Mouse (Mus musculus) midbrain, embryonic 14.5 days (tissue): ENCODE results near the gene Sp3. TPM values are rescaled to one million over a fixed set of nuclear protein-coding genes. Genes with fewer than 3 reads are reported as not detected.
A peak's percentile ranks its signal among the peaks of the same experiment; 100 is the strongest.

Source experiments
- ATAC-seq: fragments of 200-750 bp; cut with Nextera tagmentation; 2 replicates; pipeline ENCODE4 v1.8.0; 2017; ENCODE audit warnings: moderate number of reproducible peaks, moderate library complexity; ENCODE audit not compliant: low FRiP score, low TSS enrichment
- DNase-seq: peaks from one replicate; pipeline ENCODE4 v3.0.0-alpha.2; 2015
- H3K27ac ChIP-seq: fragments of 300-500 bp; sonication (generic); replicated peaks from 2 replicates; pipeline ENCODE4 v1.5.1; 2014; ENCODE audit warnings: mild to moderate bottlenecking, low read depth, low read length, moderate library complexity
- H3K27me3 ChIP-seq: fragments of 300-500 bp; sonication (generic); 2 replicates; pipeline ENCODE4 v1.6.1; 2014; ENCODE audit warnings: low read length, control low read depth, mixed read lengths; ENCODE audit not compliant: control insufficient read depth, insufficient read depth
- H3K36me3 ChIP-seq: fragments of 300-500 bp; sonication (generic); 2 replicates; pipeline ENCODE4 v1.6.1; 2014; ENCODE audit warnings: low read length, control low read depth; ENCODE audit not compliant: control insufficient read depth, insufficient read depth
- H3K4me1 ChIP-seq: fragments of 300-500 bp; sonication (generic); 2 replicates; pipeline ENCODE4 v1.6.1; 2014; ENCODE audit warnings: mild to moderate bottlenecking, antibody characterized with exemption, low read length, control low read depth; ENCODE audit not compliant: control insufficient read depth, insufficient read depth
- H3K4me2 ChIP-seq: fragments of 300-500 bp; sonication (generic); 2 replicates; pipeline ENCODE4 v1.6.1; 2014; ENCODE audit warnings: mild to moderate bottlenecking, low read length, moderate library complexity
- H3K4me3 ChIP-seq: fragments of 300-500 bp; sonication (generic); replicated peaks from 2 replicates; pipeline ENCODE4 v1.5.1; 2014; ENCODE audit warnings: low read depth, low read length
- H3K9ac ChIP-seq: fragments of 300-500 bp; sonication (generic); replicated peaks from 2 replicates; pipeline ENCODE4 v1.6.1; 2014; ENCODE audit warnings: mild to moderate bottlenecking, low read length, moderate library complexity
- H3K9me3 ChIP-seq: fragments of 300-500 bp; sonication (generic); 2 replicates; pipeline ENCODE4 v1.6.1; 2016; ENCODE audit warnings: low read length, control low read depth, mixed read lengths; ENCODE audit not compliant: control insufficient read depth
- WGBS: fragments of 180-500 bp; shearing (Covaris S2); extraction: QIAGEN DNeasy Blood & Tissue Kit; methylation state at CpG from one replicate; pipeline ENCODE4 v1.1.7; 2014; 5-methylcytosine and 5-hydroxymethylcytosine counted together
- polyA plus RNA-seq: library from polyadenylated mRNA; unstranded; fragments of >200 nt; fragmentation: Nextera tagmentation; extraction: Ambion mirVana; gene quantifications from 2 replicates; pipeline ENCODE4 v1.2.1, GENCODE M21; 2014

Gene Sp3
- polyA plus RNA-seq, 1 experiment from 2014 or later: 61.5 TPM

GRCm38 (mm10) chr2:72984806-72985205 is 4.6 kb upstream of the Sp3 start:
- H3K4me1 ChIP-seq: 0 out of 2 replicates have a peak, but pooled peaks cover 4% of the 10 kb centered on the region
- no peak overlapping the region for H3K9ac ChIP-seq
- H3K4me2 ChIP-seq: no peak overlapping the region
- H3K27me3 ChIP-seq: no peaks in the 10 kb centered on the region
- no peaks in the 10 kb centered on the region for H3K36me3 ChIP-seq
- H3K9me3 ChIP-seq: no peaks in the 10 kb centered on the region
- no peak overlapping the region for H3K4me3 ChIP-seq
- WGBS: 71% methylated on average over 4 of the region's 4 CpGs
- no peak for ATAC-seq
- no peak overlapping the region for H3K27ac ChIP-seq
- DNase-seq: no peak

- no peaks in the 10 kb centered on the region for H3K36me3 ChIP-seq
- DNase-seq: no peak
- no peaks in the 10 kb centered on the region for H3K27me3 ChIP-seq
- H3K4me2 ChIP-seq: no peak overlapping the region
- no peak overlapping the region for H3K27ac ChIP-seq
- H3K4me3 ChIP-seq: no peak overlapping the region
- H3K9me3 ChIP-seq: no peaks in the 10 kb centered on the region
- no peak overlapping the region for H3K9ac ChIP-seq
- 0 out of 2 replicates have a peak, but pooled peaks cover 4% of the 10 kb centered on the region for H3K4me1 ChIP-seq
- ATAC-seq: no peak
- WGBS: 94% methylated on average over 3 of the region's 3 CpGs
Observed at GRCm38 (mm10) chr2:72983211-72983610, 3.0 kb upstream of the Sp3 start.

GRCm38 (mm10) chr2:72982110-72982785 is 2.0 kb upstream of the Sp3 start:
- WGBS: 96% methylated on average over 7 of the region's 7 CpGs
- ATAC-seq: no peak
- H3K4me1 ChIP-seq: peaks cover 9% of the 10 kb centered on the region
- H3K9me3 ChIP-seq: no peaks in the 10 kb centered on the region
- no peak overlapping the region for H3K4me2 ChIP-seq
- no peaks in the 10 kb centered on the region for H3K36me3 ChIP-seq
- no peak overlapping the region for H3K27ac ChIP-seq
- DNase-seq: no peak
- no peaks in the 10 kb centered on the region for H3K27me3 ChIP-seq
- no peak overlapping the region for H3K4me3 ChIP-seq
- no peak overlapping the region for H3K9ac ChIP-seq

- H3K4me3 ChIP-seq: peak overlapping the region; percentile 100
- H3K27ac ChIP-seq: peak overlapping the region; percentile 100; the same call in 1 of the 2 replicates
- WGBS: 73% methylated on average over 9 of the region's 9 CpGs
- H3K4me2 ChIP-seq: peak overlapping the region; percentile 62
- H3K36me3 ChIP-seq: no peaks in the 10 kb centered on the region
- no peaks in the 10 kb centered on the region for H3K9me3 ChIP-seq
- H3K27me3 ChIP-seq: no peaks in the 10 kb centered on the region
- no peak for DNase-seq
- peak overlapping the region; percentile 100; the same call in 1 of the 2 replicates for H3K9ac ChIP-seq
- H3K4me1 ChIP-seq: peaks cover 15% of the 10 kb centered on the region
- ATAC-seq: no peak
Observed at GRCm38 (mm10) chr2:72981441-72982109, 1.3 kb upstream of the Sp3 start.

- DNase-seq: no peak
- peak overlapping the region; percentile 100 for H3K4me3 ChIP-seq
- H3K4me1 ChIP-seq: peaks cover 20% of the 10 kb centered on the region
- peak overlapping the region; percentile 100 for H3K27ac ChIP-seq
- H3K4me2 ChIP-seq: peak overlapping the region; percentile 62
- H3K9me3 ChIP-seq: no peaks in the 10 kb centered on the region
- no peak for ATAC-seq
- peak overlapping the region; percentile 100 for H3K9ac ChIP-seq
- peaks cover under 1% of the 10 kb centered on the region; the same call in 1 of the 2 replicates for H3K36me3 ChIP-seq
- H3K27me3 ChIP-seq: no peaks in the 10 kb centered on the region
- 15% methylated on average over 3 of the region's 3 CpGs for WGBS
Observed at GRCm38 (mm10) chr2:72981075-72981420, 802 bp upstream of the Sp3 start.

DNA sequence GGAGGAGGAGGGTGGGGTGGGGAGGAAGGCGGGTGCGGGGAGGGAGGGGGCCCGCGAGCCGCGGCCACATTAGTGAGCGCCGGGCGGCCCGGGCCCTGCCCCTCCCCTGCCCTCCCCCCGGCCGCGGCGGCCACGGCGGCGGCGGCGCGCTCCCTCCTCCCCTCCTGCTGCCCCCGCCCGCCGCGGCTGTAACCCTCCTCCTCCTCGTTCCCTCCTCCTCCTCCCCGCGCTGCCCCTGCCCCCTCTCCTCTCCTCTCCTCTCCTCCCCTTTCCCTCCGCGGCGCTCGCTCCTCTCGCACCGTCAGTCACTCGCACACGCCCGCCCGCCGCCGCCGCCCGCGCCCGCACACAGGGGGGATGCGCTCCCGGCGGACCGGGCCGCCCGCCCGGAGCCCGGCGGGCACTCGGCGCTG is 581 bp downstream of the Sp3 start:
- under 1% methylated on average over 28 of the region's 54 CpGs for WGBS
- no peaks in the 10 kb centered on the region for H3K9me3 ChIP-seq
- ATAC-seq (peak; percentile 68), DNase-seq (peak; percentile 90)
- peak overlapping the region; percentile 100 for H3K9ac ChIP-seq
- peak overlapping the region; percentile 62 for H3K4me2 ChIP-seq
- peak overlapping the region; percentile 100 for H3K27ac ChIP-seq
- no peaks in the 10 kb centered on the region for H3K27me3 ChIP-seq
- peaks cover 5% of the 10 kb centered on the region; the same call in 1 of the 2 replicates for H3K36me3 ChIP-seq
- peaks cover 27% of the 10 kb centered on the region for H3K4me1 ChIP-seq
- H3K4me3 ChIP-seq: peak overlapping the region; percentile 100

DNA sequence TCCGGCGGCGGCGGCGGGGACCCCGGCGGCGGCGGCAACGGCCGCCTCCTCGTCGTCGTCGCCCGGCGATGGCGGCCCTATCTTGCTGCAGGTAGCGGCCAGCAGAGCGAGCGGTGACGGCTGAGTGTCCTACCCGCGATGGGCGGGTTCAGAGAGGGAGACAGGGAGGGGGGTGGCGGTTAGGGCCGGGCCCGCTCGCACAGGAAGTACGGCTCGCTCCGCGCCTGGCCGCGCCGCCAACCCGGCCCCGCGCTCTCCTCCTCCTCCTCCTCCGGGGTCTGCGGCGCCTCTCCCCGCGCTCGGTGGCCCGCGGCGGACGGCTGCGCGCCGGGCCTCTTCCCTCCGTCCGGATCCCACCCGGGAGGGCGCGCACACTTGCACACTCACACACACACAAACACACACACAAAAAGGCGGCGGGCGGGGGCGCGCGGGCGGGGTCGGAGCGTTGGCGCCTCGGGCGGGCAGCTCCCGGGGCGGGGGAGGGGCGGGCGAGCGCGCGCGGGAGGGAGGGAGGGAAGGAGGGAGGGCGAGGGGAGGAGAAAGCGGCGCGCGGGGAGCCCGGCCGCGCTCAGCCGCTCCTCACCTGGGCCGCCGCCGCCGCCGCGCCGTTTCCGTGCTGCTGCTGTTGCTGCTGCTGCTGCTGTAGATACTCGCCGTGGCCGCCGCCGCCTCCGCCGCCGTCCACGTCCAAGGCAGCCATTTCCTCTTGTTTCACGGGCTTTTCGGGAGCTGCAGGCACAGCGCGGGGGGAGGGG is 1.2 kb downstream of the Sp3 start:
- Histone ChIP-seq H3K9ac (peak overlapping the region; percentile 100), H3K4me1 (peaks cover 27% of the 10 kb centered on the region), H3K36me3 (peaks cover 5% of the 10 kb centered on the region; the same call in 1 of the 2 replicates), H3K4me3 (peak overlapping the region; percentile 100), H3K4me2 (peak overlapping the region; percentile 57), H3K9me3 (no peaks in the 10 kb centered on the region), H3K27me3 (no peaks in the 10 kb centered on the region), H3K27ac (peak overlapping the region; percentile 100)
- DNase-seq (peak; percentile 93), ATAC-seq (peak; percentile 71)
- 1% methylated on average over 73 of the region's 107 CpGs for WGBS

DNA sequence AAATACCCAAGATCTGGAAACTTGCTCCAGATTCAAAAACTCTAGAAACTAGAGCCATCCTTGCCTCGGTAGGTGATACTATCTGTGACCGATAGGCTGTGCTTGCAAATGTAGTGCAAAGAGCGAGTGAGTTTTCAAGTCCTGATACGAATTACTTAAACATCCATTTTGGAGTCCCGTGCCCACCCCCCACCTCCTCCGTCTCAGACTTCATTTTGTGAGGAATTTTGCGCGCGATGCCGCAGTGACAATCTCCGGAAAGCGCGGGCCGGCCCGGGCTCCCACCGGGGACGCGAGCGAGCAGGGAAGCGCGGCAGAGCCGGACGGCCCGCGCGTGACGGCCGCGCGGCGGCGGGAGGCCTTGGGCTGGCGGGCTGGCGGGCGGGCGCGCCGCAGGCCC is 1.8 kb downstream of the Sp3 start:
- peaks cover 31% of the 10 kb centered on the region for H3K4me1 ChIP-seq
- H3K27ac ChIP-seq: peak overlapping the region; percentile 100
- peak overlapping the region; percentile 100 for H3K4me3 ChIP-seq
- ATAC-seq: peak; percentile 1; the same call in 1 of the 2 replicates
- peak overlapping the region; percentile 57 for H3K4me2 ChIP-seq
- H3K27me3 ChIP-seq: no peaks in the 10 kb centered on the region
- H3K9me3 ChIP-seq: no peaks in the 10 kb centered on the region
- peak; percentile 79 for DNase-seq
- peak overlapping the region; percentile 100 for H3K9ac ChIP-seq
- under 1% methylated on average over 38 of the region's 38 CpGs for WGBS
- H3K36me3 ChIP-seq: peaks cover 5% of the 10 kb centered on the region; the same call in 1 of the 2 replicates
